Mouse (Mus musculus) MEL (cell line): Measurements from ENCODE around the gene Sh3rf1.

ENCODE experiments used
- CTCF ChIP-seq, 3 experiments: IDR thresholded peaks in 2 of 3; conservative IDR thresholded peaks in 1 of 3; 2 replicates each; pipeline ENCODE4 v1.5.1; 2011 to 2012; ENCODE audit warnings: low read length in 3 of 3, low read depth in 2 of 3, mild to moderate bottlenecking in 2 of 3, improper control_type of control experiment in 1 of 3, inconsistent platforms in 1 of 3, mixed read lengths in 1 of 3, moderate library complexity in 1 of 3; ENCODE audit not compliant: control insufficient read depth in 1 of 3, insufficient read depth in 1 of 3, poor library complexity in 1 of 3, severe bottlenecking in 1 of 3
- EP300 ChIP-seq, 2 experiments: IDR thresholded peaks; 2 replicates each; pipeline ENCODE4 v1.6.1; 2011; ENCODE audit warnings: improper control_type of control experiment in 2 of 2, low read length in 2 of 2, low read depth in 1 of 2, mild to moderate bottlenecking in 1 of 2
- USF1 ChIP-seq: IDR thresholded peaks from 2 replicates; pipeline ENCODE4 v1.6.1; 2014; ENCODE audit warnings: low read depth, mild to moderate bottlenecking, inconsistent platforms, low read length, improper control_type of control experiment, moderate library complexity

GRCm38 (mm10) chr8:61387501-61387963 lies 163.9 kb downstream of the Sh3rf1 start:
- TF ChIP-seq CTCF (IDR thresholded peaks at IDR 0.05 in 2 of 3, conservative IDR thresholded peaks at IDR 0.05 in 1 of 3; ENCODE audit: control insufficient read depth in 1 of 3, insufficient read depth in 1 of 3, low read depth in 2 of 3, low read length in 3 of 3, poor library complexity in 1 of 3, severe bottlenecking in 1 of 3) (no peak), USF1 (0 out of 2 replicates have a peak, but pooled peaks have one; percentile 14), EP300 (IDR thresholded peaks at IDR 0.05; ENCODE audit: low read depth in 1 of 2, low read length in 2 of 2) (no peak)
